Mouse (Mus musculus) ES-E14 (cell line): ENCODE measurements around the gene BC030867.

Experiments used
- CHD2 ChIP-seq: IDR thresholded peaks from 2 replicates; pipeline ENCODE4 v1.6.1; 2014; ENCODE audit warnings: mild to moderate bottlenecking, low read depth, low read length, inconsistent platforms
- HCFC1 ChIP-seq: IDR thresholded peaks from 2 replicates; pipeline ENCODE4 v1.6.1; 2012; ENCODE audit warnings: low read length, inconsistent platforms, borderline replicate concordance; ENCODE audit not compliant: insufficient read depth
- ZC3H11A ChIP-seq: IDR thresholded peaks from 2 replicates; pipeline ENCODE4 v1.6.1; 2012; ENCODE audit warnings: low read depth, mild to moderate bottlenecking, inconsistent platforms, low read length, borderline replicate concordance

GRCm38 (mm10) chr11:102285095-102285834 is 36.6 kb downstream of the BC030867 start:
- no peak for TF ChIP-seq HCFC1
- no peak for TF ChIP-seq ZC3H11A
- TF ChIP-seq CHD2: no peak
